Mouse (Mus musculus) mature B cell (primary cell): Measurements from ENCODE around the gene Pomc.
"Not testable (repeated sequence)": the region's sequence is repeated elsewhere in the genome, so short reads cannot be mapped to it uniquely, and the experiment has no call there.

ENCODE experiments used
- in situ Hi-C: fragments of 300-500 bp; cut with MboI; formaldehyde crosslinking; loops from 2 replicates; pipeline ENCODE4 v1.14.3; 2019

Pomc gene

DNA sequence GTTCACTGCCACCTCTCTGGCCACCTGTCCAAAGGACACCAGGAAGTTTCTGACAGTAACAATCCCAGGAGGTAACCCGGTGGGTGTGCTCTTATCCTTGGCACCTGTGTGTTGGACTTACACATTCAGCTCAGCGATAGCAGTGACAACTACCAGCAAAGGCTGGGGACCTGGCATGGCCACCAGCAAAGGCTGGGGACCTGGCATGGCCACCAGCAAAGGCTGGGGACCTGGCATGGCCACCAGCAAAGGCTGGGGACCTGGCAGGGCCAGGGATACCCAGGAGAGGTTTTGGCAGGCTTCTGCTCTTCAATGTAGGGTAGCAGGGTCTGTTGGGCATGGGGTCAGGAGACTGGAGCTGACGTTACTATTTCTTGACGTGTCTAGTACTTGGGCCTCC lies 12.4 kb downstream of the Pomc start:
- in situ Hi-C loops, result no loop called here

- in situ Hi-C loops, result no loop called here
These were observed 13.6 kb downstream of the Pomc start for GRCm38 (mm10) chr12:3968380-3968779.

GRCm38 (mm10) chr12:3973169-3973568 lies 18.4 kb downstream of the Pomc start:
- in situ Hi-C loops, result not testable (repeated sequence)

DNA sequence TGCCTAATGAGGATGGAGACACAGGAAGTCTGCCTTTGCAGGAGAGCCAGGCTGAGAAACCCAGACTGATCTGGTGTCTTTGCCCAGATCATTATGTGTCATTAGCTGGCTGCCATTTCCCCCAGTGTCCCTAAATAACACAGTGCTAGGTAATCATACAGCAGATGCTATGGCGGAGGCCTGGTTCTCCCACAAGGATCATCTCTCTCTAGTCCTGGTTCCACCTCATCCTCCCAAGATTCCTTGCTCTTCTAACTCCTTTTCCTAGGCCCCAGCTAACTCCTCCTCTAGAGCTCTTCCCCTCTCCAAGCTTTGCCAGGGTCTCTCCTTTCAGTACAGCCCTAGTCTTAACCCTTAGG lies 26.2 kb downstream of the Pomc start:
- in situ Hi-C loops, result no loop called here

- in situ Hi-C loops, result no loop called here
These were observed 26.8 kb downstream of the Pomc start for GRCm38 (mm10) chr12:3981350-3982131.

GRCm38 (mm10) chr12:3982257-3982656 lies 27.5 kb downstream of the Pomc start:
- in situ Hi-C loops, result no loop called here

GRCm38 (mm10) chr12:3983736-3984135 lies 29.0 kb downstream of the Pomc start:
- in situ Hi-C loops, result no loop called here

GRCm38 (mm10) chr12:3984446-3984845 lies 29.7 kb downstream of the Pomc start:
- in situ Hi-C loops, result no loop called here

- in situ Hi-C loops, result no loop called here
These were observed 35.2 kb downstream of the Pomc start for GRCm38 (mm10) chr12:3989943-3990342.

GRCm38 (mm10) chr12:3991047-3991446 lies 36.3 kb downstream of the Pomc start:
- in situ Hi-C loops, result no loop called here

- in situ Hi-C loops, result no loop called here
These were observed 42.0 kb downstream of the Pomc start for GRCm38 (mm10) chr12:3996749-3997148.

GRCm38 (mm10) chr12:4000406-4000805 lies 45.7 kb downstream of the Pomc start:
- in situ Hi-C loops, result no loop called here

DNA sequence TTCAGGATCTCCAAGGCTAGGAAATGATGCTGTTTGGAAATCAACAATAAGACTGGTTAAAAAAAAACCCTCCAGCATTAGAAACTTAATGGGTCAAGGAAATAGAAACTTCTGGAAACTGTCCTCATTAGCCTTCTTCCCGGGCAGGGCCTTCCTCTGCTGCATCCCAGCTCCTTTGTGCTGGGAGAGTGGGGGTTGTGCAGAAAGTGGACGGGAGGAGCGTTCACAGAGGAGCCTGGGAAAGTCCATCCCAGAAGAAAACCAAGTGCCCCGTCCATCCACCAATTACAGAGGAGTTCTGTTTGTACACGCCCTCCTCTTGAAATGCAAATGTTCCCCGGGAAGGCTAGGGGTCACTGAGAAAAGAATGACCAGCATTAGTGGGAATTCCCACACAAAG lies 49.9 kb downstream of the Pomc start:
- in situ Hi-C loops, result no loop called here

DNA sequence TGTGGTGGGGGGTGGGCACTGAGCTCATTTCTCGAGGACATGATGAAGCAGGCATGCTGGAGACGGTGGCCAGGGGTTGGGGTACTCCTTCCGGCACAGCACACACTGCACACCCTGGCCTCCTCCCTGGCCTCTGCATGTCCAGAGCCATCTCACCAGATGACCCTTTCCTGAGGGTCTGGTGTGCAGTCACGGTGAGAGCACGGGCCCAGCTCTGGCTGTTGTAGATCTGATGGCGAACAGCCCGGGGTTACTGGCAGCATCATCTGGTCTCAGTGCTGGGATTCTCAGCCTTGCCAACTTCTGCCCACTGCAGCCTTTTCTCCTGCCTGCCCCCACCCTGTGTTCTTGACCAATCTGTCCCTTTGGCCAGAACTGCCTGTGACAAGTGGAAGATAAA lies 51.3 kb downstream of the Pomc start:
- in situ Hi-C loops, result no loop called here

- in situ Hi-C loops, result no loop called here
These were observed 52.4 kb downstream of the Pomc start for GRCm38 (mm10) chr12:4007181-4007580.

DNA sequence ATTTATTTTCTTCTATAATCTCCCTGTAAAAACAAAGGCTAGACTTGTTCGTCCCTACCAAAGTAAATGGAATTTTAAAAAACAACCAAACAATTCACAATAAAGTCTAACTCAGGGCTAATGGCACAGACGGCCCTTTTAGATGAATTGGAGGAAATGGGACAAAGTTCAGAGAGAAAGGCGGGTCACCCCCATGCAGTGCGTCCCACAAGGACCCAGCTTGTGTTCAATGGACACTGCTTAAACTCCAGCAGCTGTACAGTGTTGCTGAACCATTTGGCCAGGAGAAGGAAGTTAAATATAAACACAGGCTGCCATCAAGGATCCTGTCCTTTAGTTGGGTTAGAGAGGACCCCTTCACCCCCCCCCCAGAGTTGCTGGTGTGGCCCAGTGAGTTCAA lies 53.0 kb downstream of the Pomc start:
- in situ Hi-C loops, result no loop called here

GRCm38 (mm10) chr12:4008731-4009130 lies 54.0 kb downstream of the Pomc start:
- in situ Hi-C loops, result no loop called here
